Mouse (Mus musculus): ENCODE data around the gene H2al1g.

GRCm38 (mm10) chrX:11269074-11269473, 49.0 kb upstream of the H2al1g start:
- TF ChIP-seq CTCF (IDR thresholded peaks at IDR 0.05; ENCODE audit: control insufficient read depth, insufficient read depth, insufficient read length) (no peak), MAX (IDR thresholded peaks at IDR 0.05) (no peak), FOSL1 (IDR thresholded peaks at IDR 0.05; ENCODE audit: insufficient read depth, low read length, poor library complexity, severe bottlenecking) (no peak), USF1 (IDR thresholded peaks at IDR 0.05; ENCODE audit: low read depth) (no peak)
